In genomic region chr17:6035661-6036060, GRCm38 (mm10) we compare ENCODE assay signal across 15 mouse cellular contexts.
"Had no signal": no experiment of that assay in that cellular context is flagged by ENCODE, and none has a peak within 500 bp of the region (broad histone marks: within the 10 kb centered on the region; RNA-seq: fewer than 3 reads in every experiment).

No protein-coding gene starts in this region.

- H3K9ac ChIP-seq: liver, embryonic 13.5 days; liver, embryonic 15.5 days; liver, postnatal 0 days; lung, embryonic 14.5 days; midbrain, embryonic 13.5 days; neural tube, embryonic 12.5 days had no signal

- H3K4me1 ChIP-seq: liver, embryonic 15.5 days; midbrain, embryonic 13.5 days; neural tube, embryonic 12.5 days had no signal

- H3K9me3 ChIP-seq: liver, embryonic 13.5 days; liver, embryonic 15.5 days; megakaryocyte, embryonic 14.5 days; midbrain, embryonic 13.5 days; neural tube, embryonic 12.5 days had no signal

- H3K4me3 ChIP-seq: liver, embryonic 13.5 days; liver, embryonic 15.5 days; megakaryocyte, embryonic 14.5 days; midbrain, embryonic 13.5 days; neural tube, embryonic 12.5 days had no signal

- H3K36me3 ChIP-seq: liver, embryonic 13.5 days; liver, embryonic 15.5 days; midbrain, embryonic 13.5 days; neural tube, embryonic 12.5 days had no signal

- H3K27me3 ChIP-seq: liver, embryonic 13.5 days; liver, embryonic 15.5 days; midbrain, embryonic 13.5 days; neural tube, embryonic 12.5 days had no signal

- DNase-seq: liver, embryonic 13.5 days; liver, postnatal 0 days; lung, embryonic 14.5 days; lung, postnatal 10 days; lung, postnatal 4 days; right cerebral cortex, postnatal 14 days; thymus, adult 18-20 months; thymus, postnatal 14 days; thymus, postnatal 36 days had no signal

- H3K4me2 ChIP-seq: liver, embryonic 11.5 days; liver, embryonic 13.5 days; liver, embryonic 15.5 days; lung, embryonic 14.5 days; midbrain, embryonic 11.5 days; midbrain, embryonic 13.5 days; neural tube, embryonic 12.5 days had no signal

- ATAC-seq: midbrain, embryonic 13.5 days had no signal

- H3K27ac ChIP-seq: liver, embryonic 13.5 days; liver, embryonic 15.5 days; midbrain, embryonic 13.5 days; neural tube, embryonic 12.5 days had no signal
